Mouse (Mus musculus) embryonic facial prominence, embryonic 15.5 days (tissue): ENCODE data around the gene Hdac7. TPM values are rescaled to one million over a fixed set of nuclear protein-coding genes. Genes with fewer than 3 reads are reported as not detected.

Source experiments
- ATAC-seq: fragments of 200-750 bp; cut with Nextera tagmentation; 2 replicates; pipeline ENCODE4 v1.8.0; 2017; ENCODE audit warnings: low read depth, moderate TSS enrichment; ENCODE audit not compliant: insufficient number of reproducible peaks, low FRiP score, low TSS enrichment
- H3K27ac ChIP-seq: fragments of 300-500 bp; sonication (generic); replicated peaks from 2 replicates; pipeline ENCODE4 v1.5.1; 2015; ENCODE audit warnings: mild to moderate bottlenecking, inconsistent platforms
- H3K27me3 ChIP-seq: fragments of 300-500 bp; sonication (generic); 2 replicates; pipeline ENCODE4 v1.6.1; 2015; ENCODE audit warnings: inconsistent platforms
- H3K36me3 ChIP-seq: fragments of 300-500 bp; sonication (generic); 2 replicates; pipeline ENCODE4 v1.6.1; 2015; ENCODE audit warnings: mild to moderate bottlenecking, inconsistent platforms
- H3K4me1 ChIP-seq: fragments of 300-500 bp; sonication (generic); 2 replicates; pipeline ENCODE4 v1.6.1; 2015; ENCODE audit warnings: inconsistent platforms
- H3K4me2 ChIP-seq: fragments of 300-500 bp; sonication (generic); replicated peaks from 2 replicates; pipeline ENCODE4 v1.6.1; 2015; ENCODE audit warnings: mild to moderate bottlenecking, inconsistent platforms
- H3K4me3 ChIP-seq: fragments of 300-500 bp; sonication (generic); replicated peaks from 2 replicates; pipeline ENCODE4 v1.5.1; 2015; ENCODE audit warnings: mild to moderate bottlenecking, inconsistent platforms
- H3K9ac ChIP-seq: fragments of 300-500 bp; sonication (generic); 2 replicates; pipeline ENCODE4 v1.6.1; 2015; ENCODE audit warnings: inconsistent platforms
- H3K9me3 ChIP-seq: fragments of 300-500 bp; sonication (generic); replicated peaks from 2 replicates; pipeline ENCODE4 v1.6.1; 2016; ENCODE audit warnings: inconsistent platforms
- whole genome bisulfite sequencing: fragments of 180-500 bp; shearing (Covaris S2); methylation state at CpG from one replicate; pipeline ENCODE4 v1.1.7; 2015; 5-methylcytosine and 5-hydroxymethylcytosine counted together
- polyA plus RNA-seq: library from polyadenylated mRNA; unstranded; fragments of >200 nt; fragmentation: Nextera tagmentation; extraction: Ambion mirVana; gene quantifications from 2 replicates; pipeline ENCODE4 v1.2.1, GENCODE M21; 2015

The Hdac7 gene
- polyA plus RNA-seq, 1 experiment from 2014 or later: 37.9 TPM

DNA sequence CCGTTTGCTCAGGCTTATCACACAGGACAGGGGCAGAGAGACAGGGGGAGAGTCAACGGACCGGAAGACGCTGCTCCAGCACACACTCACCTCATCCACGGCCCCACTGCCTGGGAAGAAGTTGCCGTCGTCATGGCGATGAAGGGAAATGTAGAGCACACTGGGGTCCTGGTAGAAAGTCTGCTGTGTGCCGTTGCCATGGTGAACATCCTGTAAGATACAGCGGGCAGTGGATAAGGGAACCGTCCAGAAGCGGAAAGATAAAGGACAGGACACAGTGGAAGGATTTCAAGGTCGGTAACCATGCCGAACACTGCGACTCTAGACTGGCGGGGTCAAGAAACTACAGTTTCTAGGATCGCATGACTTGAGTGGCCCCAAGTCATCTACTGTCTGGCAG lies 46.2 kb downstream of the Hdac7 start:
- no peaks in the 10 kb centered on the region for H3K9me3 ChIP-seq
- no peaks in the 10 kb centered on the region for H3K4me1 ChIP-seq
- no peak overlapping the region for H3K4me3 ChIP-seq
- H3K27me3 ChIP-seq: no peaks in the 10 kb centered on the region
- peaks cover 90% of the 10 kb centered on the region for H3K36me3 ChIP-seq
- H3K9ac ChIP-seq: no peak overlapping the region
- WGBS: 84% methylated on average over 17 of the region's 17 CpGs
- ATAC-seq: no peak
- no peak overlapping the region for H3K27ac ChIP-seq
- no peak overlapping the region for H3K4me2 ChIP-seq

DNA sequence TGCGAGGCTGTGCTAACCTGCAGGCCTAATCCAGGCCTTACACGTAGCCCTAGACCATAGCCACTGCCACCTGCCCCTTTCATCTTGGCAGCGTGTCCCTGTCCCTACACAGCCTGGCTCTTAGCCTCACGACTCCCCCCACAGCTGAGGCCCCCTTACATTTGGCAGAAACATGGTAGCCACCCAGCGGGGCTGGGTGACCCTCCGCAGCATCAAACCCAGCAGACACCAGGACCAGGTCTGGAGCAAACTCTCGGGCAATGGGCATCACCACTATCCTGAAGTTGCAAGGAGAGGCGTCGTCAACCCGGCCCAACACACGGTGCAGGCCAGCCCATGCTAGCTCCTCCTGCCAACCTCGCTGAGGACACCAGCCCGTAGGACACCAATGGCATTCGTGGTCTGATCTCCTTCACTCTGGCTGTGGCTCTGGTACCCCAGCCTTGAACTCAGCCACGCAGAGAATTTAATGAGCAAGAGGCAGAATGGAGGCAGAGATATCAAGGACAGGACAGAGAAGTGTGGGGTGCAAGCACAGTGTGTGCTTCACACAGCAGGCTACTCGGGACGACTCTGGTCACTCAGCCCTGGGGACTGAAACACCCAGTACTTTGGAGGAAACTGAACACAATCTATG lies 47.5 kb downstream of the Hdac7 start:
- no peak overlapping the region for H3K4me2 ChIP-seq
- H3K27ac ChIP-seq: no peak overlapping the region
- no peak overlapping the region for H3K9ac ChIP-seq
- H3K4me3 ChIP-seq: no peak overlapping the region
- WGBS: 94% methylated on average over 17 of the region's 17 CpGs
- H3K4me1 ChIP-seq: no peaks in the 10 kb centered on the region
- no peaks in the 10 kb centered on the region for H3K27me3 ChIP-seq
- no peak for ATAC-seq
- H3K36me3 ChIP-seq: peaks cover 86% of the 10 kb centered on the region
- H3K9me3 ChIP-seq: no peaks in the 10 kb centered on the region

DNA sequence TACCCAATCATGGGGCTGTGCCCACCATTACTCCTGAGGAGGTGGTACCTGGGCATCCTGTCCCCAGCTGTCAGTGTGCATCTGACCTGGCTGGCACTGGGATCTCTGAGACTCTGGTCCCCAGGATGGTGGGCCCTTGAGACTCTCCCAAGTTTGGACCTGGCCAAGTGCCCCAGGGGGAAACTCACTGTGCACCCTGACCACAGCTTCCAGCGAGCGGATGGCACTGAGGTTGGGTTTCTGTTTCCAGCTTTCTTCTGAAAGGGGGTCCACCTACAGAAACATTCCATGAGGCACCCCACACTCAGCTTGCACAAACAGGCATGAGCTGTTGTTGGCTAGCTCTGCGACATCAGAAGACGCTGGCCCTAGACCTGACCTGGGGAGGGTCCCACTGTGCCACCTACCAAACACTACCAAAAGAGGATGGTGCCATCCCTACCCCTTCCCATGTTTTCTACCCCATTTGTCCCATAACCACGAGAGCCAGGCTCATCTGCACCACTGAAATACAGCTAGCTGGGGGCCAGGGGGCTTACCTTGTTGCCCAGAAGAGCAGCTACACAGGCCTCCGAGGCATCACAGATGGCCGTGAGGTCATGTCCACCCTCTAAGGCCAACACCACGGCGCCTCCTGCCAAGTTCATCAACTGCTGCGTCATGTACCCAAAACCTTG lies 48.6 kb downstream of the Hdac7 start:
- Histone ChIP-seq H3K9me3 (no peaks in the 10 kb centered on the region), H3K4me2 (no peak overlapping the region), H3K4me1 (no peaks in the 10 kb centered on the region), H3K9ac (no peak overlapping the region), H3K4me3 (no peak overlapping the region), H3K27ac (no peak overlapping the region), H3K27me3 (no peaks in the 10 kb centered on the region), H3K36me3 (peaks cover 80% of the 10 kb centered on the region)
- WGBS: 96% methylated on average over 10 of the region's 10 CpGs
- no peak for ATAC-seq

DNA sequence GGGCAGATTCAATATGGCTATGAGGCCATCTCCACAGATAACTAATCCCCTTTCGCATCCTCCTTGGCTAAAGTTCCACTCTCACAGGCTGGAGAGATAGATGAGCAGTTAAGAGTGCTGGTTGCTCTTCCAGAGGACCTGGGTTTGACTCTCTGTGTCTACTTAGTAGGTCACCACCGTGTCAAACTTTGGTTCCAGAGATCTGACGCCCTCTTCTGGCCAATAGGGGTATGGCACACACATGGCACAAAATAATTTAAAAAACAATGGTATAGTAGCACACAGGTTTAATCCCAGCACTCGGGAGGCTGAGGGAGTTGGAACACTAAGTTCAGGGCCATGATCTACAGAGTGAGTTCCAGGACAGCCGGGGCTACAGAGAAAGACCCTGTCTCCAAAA lies 50.0 kb downstream of the Hdac7 start:
- Histone ChIP-seq H3K4me3 (no peak overlapping the region), H3K9me3 (no peaks in the 10 kb centered on the region), H3K27me3 (no peaks in the 10 kb centered on the region), H3K36me3 (peaks cover 67% of the 10 kb centered on the region), H3K4me2 (no peak overlapping the region), H3K4me1 (no peaks in the 10 kb centered on the region), H3K9ac (no peak overlapping the region), H3K27ac (no peak overlapping the region)
- ATAC-seq: no peak
- WGBS: 72% methylated on average over 5 of the region's 5 CpGs

DNA sequence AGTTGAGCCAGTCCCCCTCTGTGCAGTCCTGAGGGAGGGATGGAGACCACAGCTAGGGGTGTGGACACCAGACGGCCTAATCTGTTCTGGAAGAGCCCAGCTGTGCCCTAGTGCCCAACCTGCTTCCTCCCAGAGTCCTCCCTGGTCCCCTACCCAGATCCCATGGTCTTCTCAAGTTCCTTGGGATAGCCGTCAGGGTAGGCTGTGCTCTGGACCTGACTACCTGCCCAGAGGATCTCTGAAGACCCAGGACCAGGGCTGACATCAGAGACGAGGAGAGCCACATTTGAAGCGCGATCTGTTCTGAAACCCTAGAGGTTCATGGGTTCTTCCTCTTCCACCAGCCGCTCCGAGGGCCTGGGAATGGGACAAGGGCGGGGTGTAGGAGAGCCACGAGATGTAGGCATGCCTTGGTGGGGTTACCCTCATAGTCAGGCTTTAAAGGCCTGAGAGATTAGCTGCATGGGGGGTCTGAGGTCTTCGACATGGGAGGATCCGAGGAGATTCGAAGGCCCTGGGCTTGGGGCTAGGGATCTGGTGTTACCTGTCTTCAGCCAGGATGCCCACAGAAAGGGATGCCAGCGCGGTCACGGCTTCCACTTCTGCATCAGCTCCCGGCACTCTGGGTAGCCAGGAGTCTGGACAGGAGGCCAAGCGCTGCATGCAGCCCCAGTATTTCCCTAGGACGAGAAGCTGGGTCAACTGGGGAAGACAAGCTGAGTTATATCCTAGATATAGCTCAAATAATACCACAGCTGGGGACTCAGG lies 50.7 kb downstream of the Hdac7 start:
- Histone ChIP-seq H3K36me3 (peaks cover 63% of the 10 kb centered on the region), H3K4me1 (peaks cover 6% of the 10 kb centered on the region; the same call in 1 of the 2 replicates), H3K9me3 (no peaks in the 10 kb centered on the region), H3K4me3 (no peak overlapping the region), H3K9ac (no peak overlapping the region), H3K27me3 (no peaks in the 10 kb centered on the region), H3K27ac (no peak overlapping the region), H3K4me2 (no peak overlapping the region)
- no peak for ATAC-seq
- WGBS: 88% methylated on average over 18 of the region's 18 CpGs

DNA sequence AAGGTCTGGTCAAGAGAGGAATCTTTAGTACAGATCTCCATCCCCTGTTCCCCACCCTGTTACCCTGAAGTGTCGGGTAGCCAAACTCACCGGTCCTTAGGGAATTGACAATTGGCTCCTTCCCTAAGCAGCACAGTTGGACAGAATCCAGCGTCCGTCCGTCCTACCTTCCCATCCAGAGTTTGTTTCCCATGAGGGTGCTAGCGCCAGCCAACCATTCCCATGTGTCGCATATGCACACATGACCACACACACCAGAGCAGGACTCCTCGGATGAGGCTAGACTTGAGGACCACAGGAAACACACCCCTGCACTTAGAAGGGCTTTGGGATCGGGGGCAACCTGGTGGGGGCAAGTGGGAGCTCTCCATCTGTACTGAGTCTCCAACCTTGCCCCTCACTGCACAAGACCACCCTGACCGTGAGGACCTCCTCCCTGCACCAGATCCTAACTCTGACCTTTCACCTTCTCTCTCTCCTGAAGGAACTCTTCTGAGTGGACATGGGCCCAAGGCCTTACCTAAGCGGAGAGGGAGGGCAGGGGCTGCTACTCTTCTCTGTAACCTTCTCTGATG lies 53.1 kb downstream of the Hdac7 start:
- no peak for ATAC-seq
- H3K36me3 ChIP-seq: peaks cover 41% of the 10 kb centered on the region
- no peak overlapping the region for H3K4me2 ChIP-seq

DNA sequence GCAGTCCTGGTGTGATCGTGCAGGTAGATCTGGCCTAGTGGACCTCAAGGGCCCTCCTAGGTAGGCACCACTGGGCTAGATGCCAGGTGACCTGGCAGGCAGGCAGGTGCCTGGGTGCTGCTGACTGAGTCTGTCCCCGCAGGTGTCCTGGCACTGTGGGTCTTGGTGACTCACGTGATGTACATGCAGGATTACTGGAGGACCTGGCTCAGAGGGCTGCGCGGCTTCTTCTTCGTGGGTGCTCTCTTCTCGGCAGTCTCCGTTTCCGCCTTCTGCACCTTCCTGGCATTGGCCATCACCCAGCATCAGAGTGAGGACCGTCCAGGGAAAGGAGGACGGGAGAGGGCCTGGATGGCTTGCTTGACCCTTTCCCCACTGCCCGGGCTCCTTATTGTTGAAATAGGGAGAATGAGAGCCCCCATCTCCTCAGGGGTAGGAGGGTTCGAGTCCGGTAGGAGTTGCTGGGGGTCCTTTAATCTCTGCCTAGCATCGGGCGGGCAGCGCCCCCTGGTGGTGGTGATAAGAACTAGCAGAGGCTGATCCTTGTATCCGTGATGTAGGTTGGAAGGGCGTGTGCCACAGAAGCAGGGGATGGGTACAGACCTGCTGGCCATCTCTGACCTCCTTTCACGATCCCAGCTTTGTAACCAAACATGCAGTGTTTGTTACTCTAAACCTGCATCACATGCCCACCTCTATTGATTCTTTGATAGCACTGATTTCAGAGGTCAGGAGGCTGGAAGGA lies 54.4 kb downstream of the Hdac7 start:
- no peaks in the 10 kb centered on the region for H3K27me3 ChIP-seq
- no peak overlapping the region; the same call in 1 of the 2 replicates for H3K27ac ChIP-seq
- H3K9ac ChIP-seq: no peak overlapping the region
- no peaks in the 10 kb centered on the region for H3K9me3 ChIP-seq
- H3K4me2 ChIP-seq: no peak overlapping the region
- 56% methylated on average over 20 of the region's 20 CpGs for WGBS
- H3K4me3 ChIP-seq: no peak overlapping the region
- peaks cover 28% of the 10 kb centered on the region for H3K36me3 ChIP-seq
- ATAC-seq: no peak
- H3K4me1 ChIP-seq: peaks cover 27% of the 10 kb centered on the region

More for the DNA sequence above, 53.1 kb downstream of the Hdac7 start:
- Histone ChIP-seq H3K9me3 (no peaks in the 10 kb centered on the region), H3K4me1 (peaks cover 20% of the 10 kb centered on the region; the same call in 1 of the 2 replicates), H3K27me3 (no peaks in the 10 kb centered on the region), H3K9ac (no peak overlapping the region), H3K27ac (no peak overlapping the region), H3K4me3 (no peak overlapping the region)
- WGBS: 84% methylated on average over 11 of the region's 11 CpGs

DNA sequence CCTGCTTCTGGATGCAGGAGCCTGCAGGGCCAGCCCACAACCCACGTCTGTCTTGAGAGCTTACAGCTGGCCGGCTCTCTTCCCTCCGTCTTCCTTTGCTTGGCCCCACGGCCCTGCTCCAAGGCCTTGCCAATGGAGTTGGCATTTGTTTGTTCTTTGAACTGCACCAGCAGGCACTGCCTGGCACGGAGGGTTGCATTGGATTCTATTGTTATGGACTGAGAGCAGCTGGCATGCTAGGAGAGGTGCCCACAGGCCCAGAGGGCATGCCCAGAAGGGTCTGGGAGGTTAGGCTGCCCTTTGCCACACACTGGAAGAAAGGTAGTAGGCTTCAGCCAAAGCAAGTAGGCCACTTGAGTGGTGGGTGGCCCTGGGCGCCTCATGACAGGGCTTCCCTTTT lies 55.5 kb downstream of the Hdac7 start:
- Histone ChIP-seq H3K9ac (no peak overlapping the region), H3K4me1 (peaks cover 34% of the 10 kb centered on the region), H3K27ac (peak overlapping the region; percentile 40; the same call in 1 of the 2 replicates), H3K36me3 (peaks cover 18% of the 10 kb centered on the region), H3K4me2 (no peak overlapping the region), H3K4me3 (no peak overlapping the region), H3K27me3 (no peaks in the 10 kb centered on the region), H3K9me3 (no peaks in the 10 kb centered on the region)
- no peak for ATAC-seq
- 48% methylated on average over 6 of the region's 6 CpGs for WGBS

DNA sequence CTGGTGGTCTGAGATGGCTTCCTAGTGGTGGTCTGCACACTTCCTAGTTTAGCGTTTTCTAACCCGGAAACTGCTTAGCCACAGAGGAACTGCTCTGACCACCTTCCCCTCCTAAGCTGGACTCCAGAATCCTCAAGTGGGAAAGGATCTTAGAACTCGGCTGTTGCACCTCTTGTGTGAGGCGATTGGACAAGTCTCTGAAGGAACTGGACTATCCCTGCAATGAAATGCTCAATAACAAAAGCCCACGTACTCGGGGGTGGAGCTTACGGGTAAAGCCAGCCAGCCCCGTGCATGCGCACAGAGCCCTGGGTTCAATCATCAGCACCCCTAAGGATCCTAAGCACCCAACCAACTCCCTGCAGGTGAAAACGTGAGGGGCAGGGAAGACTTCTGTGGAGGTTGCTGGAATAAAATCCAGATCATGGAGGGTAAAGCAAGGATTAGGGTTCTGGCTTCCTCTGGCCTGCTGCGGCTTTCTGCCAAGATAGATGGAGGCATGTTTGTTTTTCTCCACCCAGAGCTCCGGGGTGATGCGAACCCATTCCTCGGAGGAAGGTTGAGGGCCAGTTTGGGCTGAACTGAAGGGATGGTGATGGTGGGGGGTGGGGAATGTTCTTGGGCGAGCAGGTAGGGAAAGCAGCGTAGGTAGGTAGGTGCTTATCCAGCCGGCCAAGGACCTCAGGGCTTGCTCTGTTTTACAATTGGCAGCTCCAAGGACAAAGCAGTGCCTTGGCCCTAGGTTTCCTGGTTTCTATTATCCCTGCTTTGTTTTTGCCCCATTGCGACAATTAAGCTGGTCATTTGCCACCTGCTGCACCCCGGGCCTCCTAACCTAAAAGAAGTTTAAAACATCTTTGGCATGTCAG lies 56.3 kb downstream of the Hdac7 start:
- Histone ChIP-seq H3K4me2 (no peak overlapping the region), H3K27ac (no peak overlapping the region), H3K9me3 (no peaks in the 10 kb centered on the region), H3K4me3 (no peak overlapping the region), H3K27me3 (no peaks in the 10 kb centered on the region), H3K9ac (no peak overlapping the region), H3K36me3 (peaks cover 10% of the 10 kb centered on the region), H3K4me1 (peaks cover 36% of the 10 kb centered on the region)
- no peak for ATAC-seq
- WGBS: 68% methylated on average over 19 of the region's 19 CpGs

DNA sequence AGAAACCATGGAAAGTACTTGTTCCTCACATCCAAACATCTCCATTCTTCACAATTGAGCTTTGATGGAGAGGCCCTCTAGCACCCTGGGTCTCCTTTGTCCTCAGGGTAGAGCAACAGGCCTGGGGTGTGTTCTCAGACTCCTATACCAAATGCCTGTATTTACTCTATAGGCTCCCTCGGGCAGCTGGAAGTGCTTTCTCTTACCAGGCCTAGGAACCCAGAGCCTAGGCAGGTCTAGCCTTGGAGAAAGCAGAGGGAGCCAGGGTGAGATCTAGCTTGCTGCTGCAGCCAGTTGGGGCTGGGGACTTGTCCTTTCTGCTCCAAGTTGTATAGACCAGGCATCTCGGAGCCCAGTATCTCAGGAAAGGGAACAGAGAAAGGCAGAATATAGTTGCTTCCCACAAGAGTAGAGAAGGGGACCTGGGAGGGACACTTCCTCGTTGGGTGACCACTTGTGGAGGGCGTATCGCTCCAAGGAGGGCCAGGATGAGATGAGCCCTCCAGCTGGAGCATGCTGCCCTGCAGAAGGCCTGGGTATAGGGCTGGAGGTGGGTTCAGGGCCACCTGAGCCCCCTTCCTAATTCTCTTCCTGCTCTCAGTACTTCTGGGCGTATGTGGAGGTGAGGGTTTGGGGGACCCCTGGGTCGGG lies 57.0 kb downstream of the Hdac7 start:
- no peak overlapping the region for H3K4me2 ChIP-seq
- H3K27me3 ChIP-seq: no peaks in the 10 kb centered on the region
- no peak overlapping the region for H3K4me3 ChIP-seq
- WGBS: 78% methylated on average over 7 of the region's 7 CpGs
- no peak for ATAC-seq
- peaks cover 5% of the 10 kb centered on the region for H3K36me3 ChIP-seq
- H3K27ac ChIP-seq: no peak overlapping the region
- H3K4me1 ChIP-seq: peaks cover 44% of the 10 kb centered on the region
- no peaks in the 10 kb centered on the region for H3K9me3 ChIP-seq
- no peak overlapping the region for H3K9ac ChIP-seq
